Mouse (Mus musculus): ENCODE results near the gene Bms1.

DNA sequence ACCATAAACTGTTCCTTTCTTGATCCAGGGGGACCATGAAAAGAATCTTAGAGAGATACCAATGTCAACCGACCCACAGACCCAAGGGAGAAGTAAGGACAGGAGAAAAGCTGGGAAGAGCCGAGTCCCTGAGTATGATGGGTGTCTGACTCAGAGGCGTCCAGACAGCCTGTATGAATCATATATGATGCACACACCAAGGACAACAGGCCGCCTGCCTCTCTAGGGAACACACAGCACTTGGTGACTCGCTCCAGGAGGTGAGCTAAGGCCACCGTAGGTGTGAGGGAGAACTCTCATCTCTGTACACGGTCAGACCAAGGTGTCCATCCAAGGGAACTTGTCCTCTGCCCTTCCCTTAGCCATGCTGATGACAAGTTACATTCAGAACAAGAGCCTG lies 51.8 kb downstream of the Bms1 start:
- TF ChIP-seq CTCF (IDR thresholded peaks at IDR 0.05; ENCODE audit: borderline replicate concordance, control insufficient read depth, extremely low read depth, insufficient read depth, low read length, poor library complexity) (no peak), POLR2A (IDR thresholded peaks at IDR 0.05; ENCODE audit: control insufficient read depth, extremely low read depth, insufficient read depth, low read length, poor library complexity) (no peak)

Measured in thymus, adult 2 months (tissue).